Mouse (Mus musculus) embryonic facial prominence, embryonic 14.5 days (tissue): ENCODE measurements around the gene Chst4. TPM values are rescaled to one million over a fixed set of nuclear protein-coding genes. Genes with fewer than 3 reads are reported as not detected.

Experiments used
- ATAC-seq: fragments of 200-750 bp; cut with Nextera tagmentation; 2 replicates; pipeline ENCODE4 v1.8.0; 2017; ENCODE audit warnings: low read depth, moderate number of reproducible peaks, moderate TSS enrichment
- DNase-seq: peaks from one replicate; pipeline ENCODE4 v3.0.0-alpha.2; 2015; ENCODE audit warnings: low spot score
- H3K27ac ChIP-seq: fragments of 300-500 bp; sonication (generic); replicated peaks from 2 replicates; pipeline ENCODE4 v1.5.1; 2014; ENCODE audit warnings: low read depth, mild to moderate bottlenecking, low read length, moderate library complexity
- H3K27me3 ChIP-seq: fragments of 300-500 bp; sonication (generic); replicated peaks from 2 replicates; pipeline ENCODE4 v1.6.1; 2014; ENCODE audit warnings: low read length; ENCODE audit not compliant: control insufficient read depth, insufficient read depth
- H3K36me3 ChIP-seq: fragments of 300-500 bp; sonication (generic); 2 replicates; pipeline ENCODE4 v1.6.1; 2014; ENCODE audit warnings: low read length, mixed read lengths; ENCODE audit not compliant: control insufficient read depth, insufficient read depth
- H3K4me1 ChIP-seq: fragments of 300-500 bp; sonication (generic); 2 replicates; pipeline ENCODE4 v1.6.1; 2014; ENCODE audit warnings: antibody characterized with exemption, low read length; ENCODE audit not compliant: control insufficient read depth, insufficient read depth
- H3K4me2 ChIP-seq: fragments of 300-500 bp; sonication (generic); 2 replicates; pipeline ENCODE4 v1.6.1; 2014; ENCODE audit warnings: low read depth, mild to moderate bottlenecking, low read length, moderate library complexity, mixed read lengths
- H3K4me3 ChIP-seq: fragments of 300-500 bp; sonication (generic); 2 replicates; pipeline ENCODE4 v1.5.1; 2014; ENCODE audit warnings: low read depth, mild to moderate bottlenecking, low read length
- H3K9ac ChIP-seq: fragments of 300-500 bp; sonication (generic); 2 replicates; pipeline ENCODE4 v1.6.1; 2014; ENCODE audit warnings: low read depth, mild to moderate bottlenecking, low read length, moderate library complexity, mixed read lengths
- H3K9me3 ChIP-seq: fragments of 300-500 bp; sonication (generic); 2 replicates; pipeline ENCODE4 v1.6.1; 2016; ENCODE audit warnings: low read length; ENCODE audit not compliant: control insufficient read depth
- WGBS: fragments of 180-500 bp; shearing (Covaris S2); extraction: QIAGEN DNeasy Blood & Tissue Kit; methylation state at CpG from one replicate; pipeline ENCODE4 v1.1.7; 2014; 5-methylcytosine and 5-hydroxymethylcytosine counted together
- polyA plus RNA-seq: library from polyadenylated mRNA; unstranded; fragments of >200 nt; fragmentation: Nextera tagmentation; extraction: Ambion mirVana; gene quantifications from 2 replicates; pipeline ENCODE4 v1.2.1, GENCODE M21; 2014

The Chst4 gene
- polyA plus RNA-seq, 1 experiment from 2014 or later, result not detected

- Histone ChIP-seq H3K36me3 (no peaks in the 10 kb centered on the region), H3K4me2 (no peak overlapping the region), H3K27me3 (no peaks in the 10 kb centered on the region), H3K27ac (no peak overlapping the region), H3K9ac (no peak overlapping the region), H3K4me3 (no peak overlapping the region), H3K4me1 (no peaks in the 10 kb centered on the region), H3K9me3 (no peaks in the 10 kb centered on the region)
- WGBS, result 84% methylated on average over 9 of the region's 9 CpGs
- DNase-seq (no peak), ATAC-seq (no peak)
Measured at GRCm38 (mm10) chr8:109997381-109997780, 42.2 kb downstream of the Chst4 start.

- WGBS, result 69% methylated on average over 1 of the region's 1 CpGs
- H3K27me3 ChIP-seq, result no peaks in the 10 kb centered on the region
- no peak overlapping the region for H3K9ac ChIP-seq
- no peaks in the 10 kb centered on the region for H3K4me1 ChIP-seq
- H3K9me3 ChIP-seq, result no peaks in the 10 kb centered on the region
- H3K27ac ChIP-seq, result no peak overlapping the region
- no peak for ATAC-seq
- no peaks in the 10 kb centered on the region for H3K36me3 ChIP-seq
- H3K4me3 ChIP-seq, result no peak overlapping the region
- H3K4me2 ChIP-seq, result no peak overlapping the region
- no peak for DNase-seq
Measured at GRCm38 (mm10) chr8:109992951-109993350, 46.6 kb downstream of the Chst4 start.

- no peak for ATAC-seq
- whole genome bisulfite sequencing, result 72% methylated on average over 5 of the region's 5 CpGs
- H3K4me2 ChIP-seq, result no peak overlapping the region
Measured at GRCm38 (mm10) chr8:109992166-109992565, 47.4 kb downstream of the Chst4 start.

GRCm38 (mm10) chr8:109990224-109990623, 49.3 kb downstream of the Chst4 start, which contains the start of gene Tat:
TSS of gene Tat (plus strand) at chr8:109990437.
- DNase-seq, result no peak
- Histone ChIP-seq H3K4me3 (no peak within 1 kb of the TSS), H3K9me3 (no peaks in the 10 kb centered on the region), H3K27ac (no peak within 1 kb of the TSS), H3K4me1 (no peaks in the 10 kb centered on the region), H3K27me3 (no peaks in the 10 kb centered on the region), H3K9ac (no peak within 1 kb of the TSS), H3K4me2 (no peak within 1 kb of the TSS), H3K36me3 (no peaks in the 10 kb centered on the region)
- no peak for ATAC-seq
- 74% methylated on average over 8 of the region's 8 CpGs for WGBS

More at GRCm38 (mm10) chr8:109992166-109992565, 47.4 kb downstream of the Chst4 start:
- Histone ChIP-seq H3K36me3 (no peaks in the 10 kb centered on the region), H3K9ac (no peak overlapping the region), H3K27ac (no peak overlapping the region), H3K4me3 (no peak overlapping the region), H3K9me3 (no peaks in the 10 kb centered on the region), H3K27me3 (no peaks in the 10 kb centered on the region), H3K4me1 (no peaks in the 10 kb centered on the region)
- DNase-seq, result no peak

- H3K36me3 ChIP-seq, result no peaks in the 10 kb centered on the region
- H3K27me3 ChIP-seq, result no peaks in the 10 kb centered on the region
- H3K9ac ChIP-seq, result no peak overlapping the region
- DNase-seq, result no peak
- no peak for ATAC-seq
- no peak overlapping the region for H3K4me2 ChIP-seq
- no peak overlapping the region for H3K27ac ChIP-seq
- 87% methylated on average over 8 of the region's 8 CpGs for WGBS
- no peaks in the 10 kb centered on the region for H3K9me3 ChIP-seq
- H3K4me3 ChIP-seq, result no peak overlapping the region
- H3K4me1 ChIP-seq, result no peaks in the 10 kb centered on the region
Measured at GRCm38 (mm10) chr8:109989151-109989550, 50.4 kb downstream of the Chst4 start.

GRCm38 (mm10) chr8:109987776-109988175, 51.8 kb downstream of the Chst4 start:
- Histone ChIP-seq H3K27ac (no peak overlapping the region), H3K27me3 (no peaks in the 10 kb centered on the region), H3K9me3 (no peaks in the 10 kb centered on the region), H3K36me3 (no peaks in the 10 kb centered on the region), H3K4me1 (no peaks in the 10 kb centered on the region), H3K9ac (no peak overlapping the region), H3K4me3 (no peak overlapping the region), H3K4me2 (no peak overlapping the region)
- DNase-seq (no peak), ATAC-seq (no peak)
- 74% methylated on average over 7 of the region's 7 CpGs for WGBS

GRCm38 (mm10) chr8:109986384-109986783, 53.2 kb downstream of the Chst4 start:
- Histone ChIP-seq H3K4me1 (no peaks in the 10 kb centered on the region), H3K36me3 (no peaks in the 10 kb centered on the region), H3K27ac (no peak overlapping the region), H3K4me3 (no peak overlapping the region), H3K27me3 (no peaks in the 10 kb centered on the region), H3K9me3 (no peaks in the 10 kb centered on the region), H3K4me2 (no peak overlapping the region), H3K9ac (no peak overlapping the region)
- 49% methylated on average over 7 of the region's 7 CpGs for WGBS
- no peak for ATAC-seq
- DNase-seq, result no peak

GRCm38 (mm10) chr8:109983944-109984343, 55.6 kb downstream of the Chst4 start:
- H3K4me3 ChIP-seq, result no peak overlapping the region
- ATAC-seq, result no peak
- H3K36me3 ChIP-seq, result no peaks in the 10 kb centered on the region
- peak; percentile 37 for DNase-seq
- H3K4me1 ChIP-seq, result no peaks in the 10 kb centered on the region
- no peak overlapping the region for H3K27ac ChIP-seq
- H3K27me3 ChIP-seq, result no peaks in the 10 kb centered on the region
- no peak overlapping the region for H3K4me2 ChIP-seq
- no peaks in the 10 kb centered on the region for H3K9me3 ChIP-seq
- H3K9ac ChIP-seq, result no peak overlapping the region
- WGBS, result 29% methylated on average over 5 of the region's 5 CpGs

GRCm38 (mm10) chr8:109982386-109983105, 57.0 kb downstream of the Chst4 start:
- Histone ChIP-seq H3K4me1 (no peaks in the 10 kb centered on the region), H3K27ac (no peak overlapping the region), H3K4me3 (no peak overlapping the region), H3K9me3 (no peaks in the 10 kb centered on the region), H3K4me2 (no peak overlapping the region), H3K9ac (no peak overlapping the region), H3K27me3 (no peaks in the 10 kb centered on the region), H3K36me3 (no peaks in the 10 kb centered on the region)
- 76% methylated on average over 15 of the region's 15 CpGs for WGBS
- no peak for DNase-seq
- no peak for ATAC-seq
